24 mouse cellular contexts compared by ENCODE assay signal in the genomic region with DNA sequence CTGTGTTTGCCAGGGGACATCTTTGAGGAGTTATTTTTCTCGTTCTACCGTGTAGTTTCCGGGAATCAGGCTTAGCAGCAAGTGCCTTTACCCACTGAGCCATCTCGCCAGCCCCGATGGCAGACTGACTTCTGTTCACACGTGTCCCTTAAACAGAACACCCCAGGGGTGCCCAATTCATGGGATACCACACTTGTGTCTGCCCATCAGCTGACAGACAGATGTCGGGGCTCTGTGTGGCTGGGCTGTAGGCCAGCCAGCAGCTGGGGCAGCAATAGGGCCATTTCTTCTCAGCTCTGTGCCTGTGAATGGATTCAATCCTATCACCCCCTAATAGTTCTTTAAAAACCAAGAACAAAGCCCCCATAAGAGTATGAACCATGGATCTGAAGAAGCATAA. TPM values are rescaled to one million over a fixed set of nuclear protein-coding genes. Genes with fewer than 3 reads are reported as not detected.
DNase-seq lines count a peak whose midpoint lies in the region; ATAC-seq and TF ChIP-seq lines count a peak whose summit lies in the region.
"Had no signal": no experiment of that assay in that cellular context is flagged by ENCODE, and none has a peak within 500 bp of the region (broad histone marks: within the 10 kb centered on the region; RNA-seq: fewer than 3 reads in every experiment).

No protein-coding gene starts in this region.

- H3ac ChIP-seq in myocyte (ENCODE audit: control insufficient read depth, insufficient read length) = no peak overlapping the region

- H3K9ac ChIP-seq in hindbrain, postnatal 0 days (replicated peaks; ENCODE audit: low read length) = no peak overlapping the region
- H3K9ac ChIP-seq in hindbrain, embryonic 12.5 days = no peak overlapping the region
- H3K9ac ChIP-seq in midbrain, postnatal 0 days (replicated peaks; ENCODE audit: low read length, poor library complexity, severe bottlenecking) = no peak overlapping the region
- H3K9ac ChIP-seq in midbrain, embryonic 16.5 days (ENCODE audit: low read depth, low read length) = no peak overlapping the region
- H3K9ac ChIP-seq: forebrain, embryonic 15.5 days; hindbrain, embryonic 13.5 days; intestine, embryonic 15.5 days had no signal

- ATAC-seq in cerebellum, adult (ENCODE audit: insufficient number of reproducible peaks, low FRiP score, low TSS enrichment) = no peak
- no peak for ATAC-seq in hindbrain, postnatal 0 days
- ATAC-seq in hindbrain, embryonic 12.5 days (ENCODE audit: low FRiP score) = no peak
- no peak for ATAC-seq in midbrain, postnatal 0 days (ENCODE audit: low FRiP score)
- ATAC-seq in midbrain, embryonic 16.5 days = no peak
- ATAC-seq: forebrain, embryonic 15.5 days; intestine, embryonic 15.5 days had no signal

- H3K27me3 ChIP-seq in hindbrain, postnatal 0 days (ENCODE audit: insufficient read depth, low read length) = no peaks in the 10 kb centered on the region
- no peaks in the 10 kb centered on the region for H3K27me3 ChIP-seq in hindbrain, embryonic 12.5 days
- no peaks in the 10 kb centered on the region for H3K27me3 ChIP-seq in midbrain, postnatal 0 days (ENCODE audit: insufficient read depth, low read length)
- H3K27me3 ChIP-seq in midbrain, embryonic 16.5 days (ENCODE audit: control insufficient read depth, insufficient read depth, low read depth, low read length) = no peaks in the 10 kb centered on the region
- H3K27me3 ChIP-seq in myocyte (ENCODE audit: control insufficient read depth, insufficient read depth, insufficient read length) = no peaks in the 10 kb centered on the region
- H3K27me3 ChIP-seq: forebrain, embryonic 15.5 days; hindbrain, embryonic 13.5 days; intestine, embryonic 15.5 days had no signal

- TF ChIP-seq CTCF in hindbrain, postnatal 0 days (IDR thresholded peaks at IDR 0.05; ENCODE audit: low read depth) = no peak
- TF ChIP-seq CTCF in midbrain, postnatal 0 days (IDR thresholded peaks at IDR 0.05) = no peak

- peaks cover 3% of the 10 kb centered on the region for H3K79me2 ChIP-seq in myocyte (ENCODE audit: control insufficient read depth, insufficient read depth)

- no peaks in the 10 kb centered on the region for H3K9me3 ChIP-seq in hindbrain, postnatal 0 days (ENCODE audit: low read length)
- no peaks in the 10 kb centered on the region for H3K9me3 ChIP-seq in hindbrain, embryonic 12.5 days (replicated peaks)
- no peaks in the 10 kb centered on the region for H3K9me3 ChIP-seq in midbrain, postnatal 0 days (ENCODE audit: low read length)
- no peaks in the 10 kb centered on the region for H3K9me3 ChIP-seq in midbrain, embryonic 16.5 days (replicated peaks; ENCODE audit: control insufficient read depth, low read length, poor library complexity, severe bottlenecking)
- H3K9me3 ChIP-seq: forebrain, embryonic 15.5 days; heart, embryonic 10.5 days; hindbrain, embryonic 13.5 days; intestine, embryonic 15.5 days had no signal

- H3K4me2 ChIP-seq in hindbrain, postnatal 0 days (ENCODE audit: low read depth, low read length) = no peak overlapping the region
- H3K4me2 ChIP-seq in hindbrain, embryonic 12.5 days (replicated peaks) = no peak overlapping the region
- no peak overlapping the region for H3K4me2 ChIP-seq in midbrain, postnatal 0 days (ENCODE audit: low read depth, low read length, poor library complexity, severe bottlenecking)
- H3K4me2 ChIP-seq in midbrain, embryonic 16.5 days (ENCODE audit: low read length) = no peak overlapping the region
- H3K4me2 ChIP-seq in myocyte (ENCODE audit: low read depth) = no peak overlapping the region
- H3K4me2 ChIP-seq: forebrain, embryonic 15.5 days; hindbrain, embryonic 13.5 days; intestine, embryonic 15.5 days had no signal

- 59% methylated on average over 7 of the region's 7 CpGs for WGBS in hindbrain, postnatal 0 days
- 87% methylated on average over 7 of the region's 7 CpGs for WGBS in hindbrain, embryonic 12.5 days
- WGBS in midbrain, postnatal 0 days = 78% methylated on average over 7 of the region's 7 CpGs
- 81% methylated on average over 7 of the region's 7 CpGs for WGBS in midbrain, embryonic 16.5 days

- H3K36me3 ChIP-seq in hindbrain, postnatal 0 days (ENCODE audit: insufficient read depth, low read length) = 0 out of 2 replicates have a peak, but pooled peaks cover 6% of the 10 kb centered on the region
- peaks cover 25% of the 10 kb centered on the region for H3K36me3 ChIP-seq in hindbrain, embryonic 12.5 days
- H3K36me3 ChIP-seq in midbrain, postnatal 0 days (ENCODE audit: insufficient read depth, low read length) = peaks cover 9% of the 10 kb centered on the region
- H3K36me3 ChIP-seq in midbrain, embryonic 16.5 days (ENCODE audit: control insufficient read depth, insufficient read depth, low read length) = peaks cover 14% of the 10 kb centered on the region; the same call in 1 of the 2 replicates
- H3K36me3 ChIP-seq in myocyte (ENCODE audit: control insufficient read depth, insufficient read depth) = peaks cover 8% of the 10 kb centered on the region
- H3K36me3 ChIP-seq: intestine, embryonic 15.5 days had no signal

- no peak for TF ChIP-seq POLR2A in myocyte (IDR thresholded peaks at IDR 0.05; ENCODE audit: insufficient read length, low read depth)

- DNase-seq in cerebellum, postnatal 10 days = peak; percentile 48 to 60
- DNase-seq in hindbrain, postnatal 0 days (ENCODE audit: low spot score) = peak; percentile 46
- DNase-seq in midbrain, postnatal 0 days (ENCODE audit: low spot score) = peak; percentile 39
- no peak for DNase-seq in spleen, adult 12 weeks (ENCODE audit: low spot score)
- DNase-seq: adrenal gland, postnatal 10 days; cerebellum, adult 8-10 months; cerebellum, postnatal 36 days; gastrocnemius, postnatal 25 days; heart, adult 11 months; heart, postnatal 10 days; heart, postnatal 4 days had no signal

- H3K27ac ChIP-seq in hindbrain, postnatal 0 days = no peak overlapping the region
- no peak overlapping the region for H3K27ac ChIP-seq in hindbrain, embryonic 12.5 days
- H3K27ac ChIP-seq in midbrain, postnatal 0 days (ENCODE audit: low read depth, low read length) = no peak overlapping the region
- H3K27ac ChIP-seq in midbrain, embryonic 16.5 days (ENCODE audit: low read length) = no peak overlapping the region
- H3K27ac ChIP-seq: forebrain, embryonic 15.5 days; heart, embryonic 10.5 days; intestine, embryonic 15.5 days had no signal

- H3K4me3 ChIP-seq in hindbrain, postnatal 0 days (ENCODE audit: low read length) = no peak overlapping the region
- H3K4me3 ChIP-seq in hindbrain, embryonic 12.5 days = no peak overlapping the region
- H3K4me3 ChIP-seq in midbrain, postnatal 0 days (ENCODE audit: low read depth, low read length) = no peak overlapping the region
- no peak overlapping the region for H3K4me3 ChIP-seq in midbrain, embryonic 16.5 days (ENCODE audit: low read depth, low read length)
- no peak overlapping the region for H3K4me3 ChIP-seq in myocyte
- H3K4me3 ChIP-seq: forebrain, embryonic 15.5 days; heart, embryonic 10.5 days; hindbrain, embryonic 13.5 days; intestine, embryonic 15.5 days had no signal

- H3K4me1 ChIP-seq in hindbrain, postnatal 0 days (ENCODE audit: insufficient read depth, low read length) = 0 out of 2 replicates have a peak, but pooled peaks cover 5% of the 10 kb centered on the region
- peaks cover 7% of the 10 kb centered on the region for H3K4me1 ChIP-seq in hindbrain, embryonic 12.5 days
- H3K4me1 ChIP-seq in midbrain, postnatal 0 days (ENCODE audit: insufficient read depth, low read length) = no peaks in the 10 kb centered on the region
- no peaks in the 10 kb centered on the region for H3K4me1 ChIP-seq in midbrain, embryonic 16.5 days (ENCODE audit: control insufficient read depth, insufficient read depth, low read length)

RNA-seq across cellular contexts. Expression of gene Nfkbib, which starts 7.8 kb away (rescaled TPM):
- 18.2 and 22.7 TPM in 2 replicates for total RNA-seq in hindbrain, postnatal 0 days (2014; rRNA removed)
- polyA plus RNA-seq in hindbrain, postnatal 0 days (2015; fragmentation: Nextera tagmentation; extraction: Ambion mirVana) = 59.7 and 67.9 TPM in 2 replicates
- polyA plus RNA-seq in hindbrain, embryonic 12.5 days (2016; fragmentation: Nextera tagmentation; extraction: Ambion mirVana) = 39.8 and 43.0 TPM in 2 replicates
- 18.3 and 19.7 TPM in 2 replicates for total RNA-seq in midbrain, postnatal 0 days (2014; rRNA removed)
- 58.5 and 65.3 TPM in 2 replicates for polyA plus RNA-seq in midbrain, postnatal 0 days (2015; fragmentation: Nextera tagmentation; extraction: Ambion mirVana)
- polyA plus RNA-seq in midbrain, embryonic 16.5 days (2015; fragmentation: Nextera tagmentation; extraction: Ambion mirVana) = 52.0 and 64.7 TPM in 2 replicates
- 59.3 TPM for polyA plus RNA-seq in myocyte (2012; fragmentation: generic; extraction: Trizol)

RNA-seq across cellular contexts. Expression of gene Sirt2, which starts 8.6 kb away (rescaled TPM):
- total RNA-seq in hindbrain, postnatal 0 days (2014; rRNA removed) = 92.6 and 95.5 TPM in 2 replicates
- 147 and 160 TPM in 2 replicates for polyA plus RNA-seq in hindbrain, postnatal 0 days (2015; fragmentation: Nextera tagmentation; extraction: Ambion mirVana)
- polyA plus RNA-seq in hindbrain, embryonic 12.5 days (2016; fragmentation: Nextera tagmentation; extraction: Ambion mirVana) = 90.1 and 90.4 TPM in 2 replicates
- total RNA-seq in midbrain, postnatal 0 days (2014; rRNA removed) = 64.8 and 85.9 TPM in 2 replicates
- polyA plus RNA-seq in midbrain, postnatal 0 days (2015; fragmentation: Nextera tagmentation; extraction: Ambion mirVana) = 111 and 120 TPM in 2 replicates
- polyA plus RNA-seq in midbrain, embryonic 16.5 days (2015; fragmentation: Nextera tagmentation; extraction: Ambion mirVana) = 117 and 121 TPM in 2 replicates
- 100.0 TPM for polyA plus RNA-seq in myocyte (2012; fragmentation: generic; extraction: Trizol)

RNA-seq across cellular contexts. Expression of gene Rinl, which starts 13.6 kb away (rescaled TPM):
- total RNA-seq in hindbrain, postnatal 0 days (2014; rRNA removed) = 1.2 TPM in 2 replicates
- polyA plus RNA-seq in hindbrain, postnatal 0 days (2015; fragmentation: Nextera tagmentation; extraction: Ambion mirVana) = 1.4 and 2.0 TPM in 2 replicates
- 2.2 and 2.7 TPM in 2 replicates for polyA plus RNA-seq in hindbrain, embryonic 12.5 days (2016; fragmentation: Nextera tagmentation; extraction: Ambion mirVana)
- 0.80 and 1.0 TPM in 2 replicates for total RNA-seq in midbrain, postnatal 0 days (2014; rRNA removed)
- 1.9 TPM in 2 replicates for polyA plus RNA-seq in midbrain, postnatal 0 days (2015; fragmentation: Nextera tagmentation; extraction: Ambion mirVana)
- polyA plus RNA-seq in midbrain, embryonic 16.5 days (2015; fragmentation: Nextera tagmentation; extraction: Ambion mirVana) = 2.2 and 2.9 TPM in 2 replicates
- 0.12 TPM for polyA plus RNA-seq in myocyte (2012; fragmentation: generic; extraction: Trizol)

RNA-seq across cellular contexts. Expression of gene Ccer2, which starts 19.2 kb away (rescaled TPM):
- total RNA-seq in hindbrain, postnatal 0 days (2014; rRNA removed) = not detected in 2 replicates
- 1.4 and 1.9 TPM in 2 replicates for polyA plus RNA-seq in hindbrain, postnatal 0 days (2015; fragmentation: Nextera tagmentation; extraction: Ambion mirVana)
- polyA plus RNA-seq in hindbrain, embryonic 12.5 days (2016; fragmentation: Nextera tagmentation; extraction: Ambion mirVana) = 3.2 and 4.0 TPM in 2 replicates
- total RNA-seq in midbrain, postnatal 0 days (2014; rRNA removed) = not detected in 2 replicates
- polyA plus RNA-seq in midbrain, postnatal 0 days (2015; fragmentation: Nextera tagmentation; extraction: Ambion mirVana) = 1.4 and 1.8 TPM in 2 replicates
- polyA plus RNA-seq in midbrain, embryonic 16.5 days (2015; fragmentation: Nextera tagmentation; extraction: Ambion mirVana) = 0.61 and 0.95 TPM in 2 replicates
- not detected for polyA plus RNA-seq in myocyte (2012; fragmentation: generic; extraction: Trizol)
- total RNA-seq: adrenal gland, postnatal 10 days; adrenal gland, postnatal 4 days; gastrocnemius, postnatal 25 days; heart, postnatal 10 days; heart, postnatal 4 days; MEL had no signal
- polyA plus RNA-seq: C2C12; forebrain, embryonic 11.5 days; heart, embryonic 10.5 days; heart, embryonic 14.5 days; intestine, embryonic 15.5 days had no signal

RNA-seq across cellular contexts. Expression of gene Hnrnpl, which starts 33.2 kb away (rescaled TPM):
- 233 and 275 TPM in 2 replicates for total RNA-seq in hindbrain, postnatal 0 days (2014; rRNA removed)
- polyA plus RNA-seq in hindbrain, postnatal 0 days (2015; fragmentation: Nextera tagmentation; extraction: Ambion mirVana) = 179 and 191 TPM in 2 replicates
- polyA plus RNA-seq in hindbrain, embryonic 12.5 days (2016; fragmentation: Nextera tagmentation; extraction: Ambion mirVana) = 297 and 345 TPM in 2 replicates
- 253 and 265 TPM in 2 replicates for total RNA-seq in midbrain, postnatal 0 days (2014; rRNA removed)
- polyA plus RNA-seq in midbrain, postnatal 0 days (2015; fragmentation: Nextera tagmentation; extraction: Ambion mirVana) = 146 and 175 TPM in 2 replicates
- polyA plus RNA-seq in midbrain, embryonic 16.5 days (2015; fragmentation: Nextera tagmentation; extraction: Ambion mirVana) = 134 and 152 TPM in 2 replicates
- polyA plus RNA-seq in myocyte (2012; fragmentation: generic; extraction: Trizol) = 230 TPM
